9 mouse cellular contexts compared by ENCODE assay signal in genomic region chr17:17837426-17837825, GRCm38 (mm10). TPM values are rescaled to one million over a fixed set of nuclear protein-coding genes. Genes with fewer than 3 reads are reported as not detected.
DNase-seq lines count a peak whose midpoint lies in the region; ATAC-seq lines count a peak whose summit lies in the region.
"Had no signal": no experiment of that assay in that cellular context is flagged by ENCODE, and none has a peak within 500 bp of the region (broad histone marks: within the 10 kb centered on the region; RNA-seq: fewer than 3 reads in every experiment).

No protein-coding gene starts in this region.

- H3K4me1 ChIP-seq in hindbrain, embryonic 10.5 days (replicated peaks): peaks cover 45% of the 10 kb centered on the region
- H3K4me1 ChIP-seq in liver, embryonic 16.5 days (ENCODE audit: control insufficient read depth, low read depth, low read length): peaks cover 6% of the 10 kb centered on the region

- peaks cover 87% of the 10 kb centered on the region for H3K36me3 ChIP-seq in hindbrain, embryonic 10.5 days
- 0 out of 2 replicates have a peak, but pooled peaks cover 2% of the 10 kb centered on the region for H3K36me3 ChIP-seq in liver, embryonic 16.5 days (ENCODE audit: control insufficient read depth, insufficient read depth)

- H3K4me3 ChIP-seq in hindbrain, embryonic 10.5 days: peak overlapping the region; percentile 59
- H3K4me3 ChIP-seq in liver, embryonic 16.5 days (ENCODE audit: low read depth, low read length): peak overlapping the region; percentile 65

- WGBS in hindbrain, embryonic 10.5 days: 6% methylated on average over 13 of the region's 13 CpGs
- 20% methylated on average over 13 of the region's 13 CpGs for WGBS in liver, embryonic 16.5 days (ENCODE audit: insufficient replicate concordance)

- H3K27ac ChIP-seq in hindbrain, embryonic 10.5 days: peak overlapping the region; percentile 86
- peak overlapping the region; percentile 47 for H3K27ac ChIP-seq in liver, embryonic 16.5 days (ENCODE audit: low read length)

- H3K27me3 ChIP-seq in hindbrain, embryonic 10.5 days (ENCODE audit: insufficient read depth, poor library complexity, severe bottlenecking): no peaks in the 10 kb centered on the region
- H3K27me3 ChIP-seq in liver, embryonic 16.5 days (ENCODE audit: control insufficient read depth, insufficient read depth, low read depth, low read length): no peaks in the 10 kb centered on the region

- ATAC-seq in frontal cortex, adult (ENCODE audit: low TSS enrichment): peak; percentile 1; the same call in 1 of the 2 replicates
- no peak for ATAC-seq in liver, embryonic 16.5 days (ENCODE audit: low read depth)

- peak overlapping the region; percentile 74 for H3K4me2 ChIP-seq in liver, embryonic 16.5 days (ENCODE audit: low read depth, low read length)

- no peak for DNase-seq in frontal cortex, postnatal 36 days (ENCODE audit: low spot score in 2 of 2)
- peak; percentile 24 for DNase-seq in thymus, postnatal 14 days
- DNase-seq in thymus, postnatal 25 days: no peak
- DNase-seq in hindbrain, embryonic 10.5 days (ENCODE audit: low spot score): peak; percentile 33
- DNase-seq in testis, postnatal 10 days (ENCODE audit: low spot score): peak; percentile 56
- DNase-seq in gastrocnemius, adult 8-10 months (ENCODE audit: low spot score in 2 of 2): no peak

- no peaks in the 10 kb centered on the region for H3K9me3 ChIP-seq in hindbrain, embryonic 10.5 days
- no peaks in the 10 kb centered on the region for H3K9me3 ChIP-seq in liver, embryonic 16.5 days (replicated peaks; ENCODE audit: control insufficient read depth, low read length)

- H3K9ac ChIP-seq in liver, embryonic 16.5 days (ENCODE audit: low read depth, low read length): peak overlapping the region; percentile 67; the same call in 1 of the 2 replicates

RNA-seq across cellular contexts. Expression of gene Spaca6, which starts 10.5 kb away (rescaled TPM):
- polyA plus RNA-seq in hindbrain, embryonic 10.5 days (2016; fragmentation: Nextera tagmentation; extraction: Ambion mirVana): 43.9 and 44.2 TPM in 2 replicates
- 4.0 and 4.7 TPM in 2 replicates for polyA plus RNA-seq in liver, embryonic 16.5 days (2015; fragmentation: Nextera tagmentation; extraction: Ambion mirVana)
- total RNA-seq in gastrocnemius, adult 8-10 months (2022): 1 to 10 TPM; 4.5 to 5.4 (median 4.5) TPM

RNA-seq across cellular contexts. Expression of gene Has1, which starts 17.6 kb away (rescaled TPM):
- polyA plus RNA-seq in hindbrain, embryonic 10.5 days (2016; fragmentation: Nextera tagmentation; extraction: Ambion mirVana): 0.63 and 1.2 TPM in 2 replicates
- polyA plus RNA-seq in liver, embryonic 16.5 days (2015; fragmentation: Nextera tagmentation; extraction: Ambion mirVana): 0.05 and 0.07 TPM in 2 replicates
- total RNA-seq in gastrocnemius, adult 8-10 months (2022): under 1 TPM in 3 of 4 experiments, not detected in 1; 0.12 to 0.18 (median 0.13) TPM

RNA-seq across cellular contexts. Expression of gene Fpr1, which starts 46.3 kb away (rescaled TPM):
- polyA plus RNA-seq in hindbrain, embryonic 10.5 days (2016; fragmentation: Nextera tagmentation; extraction: Ambion mirVana): not detected in 2 replicates
- polyA plus RNA-seq in liver, embryonic 16.5 days (2015; fragmentation: Nextera tagmentation; extraction: Ambion mirVana): 6.9 and 8.5 TPM in 2 replicates
- total RNA-seq in gastrocnemius, adult 8-10 months (2022): not detected

RNA-seq across cellular contexts. Expression of gene Fpr2, which starts 50.2 kb away (rescaled TPM):
- polyA plus RNA-seq in hindbrain, embryonic 10.5 days (2016; fragmentation: Nextera tagmentation; extraction: Ambion mirVana): not detected in 2 replicates
- polyA plus RNA-seq in liver, embryonic 16.5 days (2015; fragmentation: Nextera tagmentation; extraction: Ambion mirVana): 3.8 and 5.6 TPM in 2 replicates
- total RNA-seq in gastrocnemius, adult 8-10 months (2022): not detected

RNA-seq across cellular contexts. Expression of gene Fpr3, which starts 50.2 kb away (rescaled TPM):
- polyA plus RNA-seq in hindbrain, embryonic 10.5 days (2016; fragmentation: Nextera tagmentation; extraction: Ambion mirVana): not detected in 2 replicates
- polyA plus RNA-seq in liver, embryonic 16.5 days (2015; fragmentation: Nextera tagmentation; extraction: Ambion mirVana): not detected in 2 replicates
- total RNA-seq in gastrocnemius, adult 8-10 months (2022): not detected
- total RNA-seq: gastrocnemius, postnatal 4 days had no signal

Comparison
In these comparisons a context has a peak if more than half of its experiments do, and no peak if none do; other contexts are left out.
1. DNase-seq: peak in thymus, postnatal 14 days (single experiment), hindbrain, embryonic 10.5 days (single experiment) and testis, postnatal 10 days (single experiment); none in frontal cortex, postnatal 36 days (0 of 2), thymus, postnatal 25 days (single experiment) and gastrocnemius, adult 8-10 months (0 of 2).